Mouse (Mus musculus) liver, embryonic 14.5 days (tissue): ENCODE data around the gene Btbd6.

Experiments used
- CTCF ChIP-seq: IDR thresholded peaks from 2 replicates; pipeline ENCODE4 v1.5.1; 2016; ENCODE audit warnings: antibody characterized with exemption, low read depth, control low read depth
- EP300 ChIP-seq: IDR thresholded peaks from 2 replicates; pipeline ENCODE4 v1.6.1; 2016; ENCODE audit warnings: antibody characterized with exemption, low read depth

DNA sequence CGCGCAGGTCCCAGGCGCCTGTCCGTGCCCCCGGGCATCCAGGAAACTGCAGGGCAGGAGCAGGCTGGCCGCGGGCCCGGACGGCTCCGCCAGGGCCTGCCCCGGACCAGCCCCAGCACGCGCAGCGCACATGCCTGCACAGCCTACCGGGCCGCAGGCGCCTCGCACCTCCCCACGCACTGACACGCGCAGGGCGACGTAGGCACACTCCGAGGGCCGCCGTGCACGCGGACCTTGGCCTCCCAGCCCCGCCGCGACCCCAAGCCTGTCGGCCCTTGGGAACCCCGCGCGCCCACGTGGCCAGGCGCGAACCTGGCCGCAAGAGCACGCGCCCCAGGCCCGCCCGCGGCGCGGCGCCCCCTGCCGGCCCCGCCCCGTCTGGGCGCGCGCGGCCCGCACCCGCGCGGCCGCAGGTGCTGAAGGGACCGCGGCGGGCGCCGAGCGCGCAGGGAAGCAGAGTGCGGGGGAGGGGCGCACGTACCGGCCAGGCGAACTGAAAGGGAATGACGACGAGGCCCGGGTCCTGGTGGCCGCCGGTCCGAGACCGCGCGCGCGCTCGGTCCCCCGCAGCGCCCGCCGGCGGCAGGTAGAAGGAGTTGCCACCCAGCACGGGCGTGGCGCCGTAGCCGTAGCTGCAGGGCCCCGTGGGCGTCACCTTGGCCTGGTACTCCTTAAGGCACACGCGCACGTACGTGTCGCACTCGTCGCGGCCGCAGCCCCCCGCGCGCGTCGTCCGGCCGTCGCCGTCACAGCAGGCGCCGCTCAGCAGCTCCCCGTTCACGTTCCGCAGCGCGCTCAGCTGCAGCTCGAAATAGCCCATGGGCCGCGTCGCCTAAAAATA, 47.7 kb upstream of the Btbd6 start:
- TF ChIP-seq EP300 (no peak), CTCF (no peak)
